Mouse (Mus musculus): Measurements from ENCODE around the gene Tacstd2.
"Not testable (repeated sequence)": the region's sequence is repeated elsewhere in the genome, so short reads cannot be mapped to it uniquely, and the experiment has no call there.

Tacstd2 gene

GRCm38 (mm10) chr6:67535777-67536054 is at the start of gene Tacstd2:
Gene Tacstd2 (minus strand): TSS chr6:67535796.
- DNase-seq, result no peak

- DNase-seq, result no peak
Observed at GRCm38 (mm10) chr6:67566270-67566669, 30.7 kb upstream of the Tacstd2 start.

- no peak for DNase-seq
Observed at GRCm38 (mm10) chr6:67555376-67555775, 19.8 kb upstream of the Tacstd2 start.

- DNase-seq, result no peak
Observed at GRCm38 (mm10) chr6:67549550-67549949, 14.0 kb upstream of the Tacstd2 start.

GRCm38 (mm10) chr6:67535005-67535776 is 405 bp downstream of the Tacstd2 start:
- DNase-seq, result no peak

- DNase-seq, result no peak
Observed at GRCm38 (mm10) chr6:67534191-67535004, 1.2 kb downstream of the Tacstd2 start.

- DNase-seq, result no peak
Observed at GRCm38 (mm10) chr6:67532665-67533440, 2.7 kb downstream of the Tacstd2 start.

- no peak for DNase-seq
Observed at GRCm38 (mm10) chr6:67531822-67532162, 3.8 kb downstream of the Tacstd2 start.

GRCm38 (mm10) chr6:67530992-67531821 is 4.4 kb downstream of the Tacstd2 start:
- DNase-seq, result no peak

GRCm38 (mm10) chr6:67526356-67526755 is 9.2 kb downstream of the Tacstd2 start:
- DNase-seq, result no peak

- DNase-seq, result no peak
Observed at GRCm38 (mm10) chr6:67510752-67511151, 24.8 kb downstream of the Tacstd2 start.

GRCm38 (mm10) chr6:67501938-67502337 is 33.7 kb downstream of the Tacstd2 start:
- not testable (repeated sequence) for DNase-seq

- DNase-seq, result no peak
Observed at GRCm38 (mm10) chr6:67491755-67492154, 43.8 kb downstream of the Tacstd2 start, which contains the start of gene Il23r. Gene Il23r (minus strand): TSS chr6:67491855.
